Mouse (Mus musculus) macrophage (primary cell): Measurements from ENCODE around the gene Phldb3. TPM values are rescaled to one million over a fixed set of nuclear protein-coding genes. Genes with fewer than 3 reads are reported as not detected.

Experiments used
- H3K27ac ChIP-seq: fragments of 350-480 bp; formaldehyde crosslinking; 2 replicates; pipeline ENCODE4 v1.9.0; 2021
- H3K36me3 ChIP-seq: fragments of 350-480 bp; formaldehyde crosslinking; 2 replicates; pipeline ENCODE4 v1.9.0; 2021; ENCODE audit errors: inconsistent target
- H3K4me3 ChIP-seq: fragments of 350-480 bp; formaldehyde crosslinking; 2 replicates; pipeline ENCODE4 v1.9.0; 2021; ENCODE audit errors: inconsistent target
- H3K79me2 ChIP-seq: fragments of 350-480 bp; formaldehyde crosslinking; 2 replicates; pipeline ENCODE4 v1.9.0; 2021; ENCODE audit errors: inconsistent target
- WGBS: methylation state at CpG from one replicate; pipeline ENCODE4 v1.1.7; 2026; ENCODE audit warnings: inconsistent platforms; ENCODE audit not compliant: missing documents; 5-methylcytosine and 5-hydroxymethylcytosine counted together
- polyA plus RNA-seq: library from polyadenylated mRNA; stranded (reverse); fragments of 250-400 nt; gene quantifications from 3 replicates; pipeline ENCODE4 v1.2.4, GENCODE M21; 2018; ENCODE audit warnings: inconsistent platforms

Gene Phldb3
- polyA plus RNA-seq, 1 experiment from 2014 or later = 4.3 TPM

GRCm38 (mm10) chr7:24664959-24665358, 54.4 kb downstream of the Phldb3 start:
- H3K4me3 ChIP-seq = no peak overlapping the region
- no peak overlapping the region for H3K27ac ChIP-seq
- H3K36me3 ChIP-seq = no peaks in the 10 kb centered on the region
- WGBS = 83% methylated on average over 9 of the region's 9 CpGs
- H3K79me2 ChIP-seq = no peaks in the 10 kb centered on the region

GRCm38 (mm10) chr7:24671944-24672439, 61.4 kb downstream of the Phldb3 start:
- no peak overlapping the region for H3K27ac ChIP-seq
- no peak overlapping the region for H3K4me3 ChIP-seq
- no peaks in the 10 kb centered on the region for H3K79me2 ChIP-seq
- WGBS = 93% methylated on average over 23 of the region's 23 CpGs
- H3K36me3 ChIP-seq = no peaks in the 10 kb centered on the region

- H3K79me2 ChIP-seq = no peaks in the 10 kb centered on the region
- H3K36me3 ChIP-seq = no peaks in the 10 kb centered on the region
- H3K27ac ChIP-seq = no peak within 1 kb of the TSS
- 93% methylated on average over 9 of the region's 9 CpGs for WGBS
- H3K4me3 ChIP-seq = no peak within 1 kb of the TSS
These were observed 66.0 kb downstream of the Phldb3 start, which contains the start of gene Tex101 for GRCm38 (mm10) chr7:24676575-24676974. Gene Tex101, minus strand, starts transcription at chr7:24676675.

Other genes starting within 250 kb of the Phldb3 start
- gene Kcnn4, start 240.5 kb upstream of the Phldb3 start, polyA plus RNA-seq = 11.1 to 85.5 TPM (median 12.1 TPM) in 3 replicates
- gene Smg9, start 211.1 kb upstream of the Phldb3 start, polyA plus RNA-seq = 19.7 to 29.3 TPM (median 20.3 TPM) in 3 replicates
- not detected in 3 replicates for gene Irgc1, start 158.5 kb upstream of the Phldb3 start, polyA plus RNA-seq
- gene Plaur, start 148.3 kb upstream of the Phldb3 start, polyA plus RNA-seq = 37.1 to 79.3 TPM (median 71.4 TPM) in 3 replicates
- gene Cadm4, start 128.7 kb upstream of the Phldb3 start, polyA plus RNA-seq = not detected in 3 replicates
- 0.60 to 3.0 TPM (median 0.77 TPM) in 3 replicates for gene Zfp428, start 103.8 kb upstream of the Phldb3 start, polyA plus RNA-seq
- gene AC161166.1, start 98.3 kb upstream of the Phldb3 start, polyA plus RNA-seq = not detected in 3 replicates
- gene Irgq, start 80.1 kb upstream of the Phldb3 start, polyA plus RNA-seq = 6.1 to 11.9 TPM (median 11.5 TPM) in 3 replicates
- not detected in 3 replicates for gene Pinlyp, start 64.6 kb upstream of the Phldb3 start, polyA plus RNA-seq
- 26.7 to 70.1 TPM (median 46.9 TPM) in 3 replicates for gene Xrcc1, start 64.5 kb upstream of the Phldb3 start, polyA plus RNA-seq
- gene Ethe1, start 23.2 kb upstream of the Phldb3 start, polyA plus RNA-seq = 20.8 to 29.7 TPM (median 27.4 TPM) in 3 replicates
- gene Zfp575, start 23.1 kb upstream of the Phldb3 start, polyA plus RNA-seq = 0.10 TPM in 1 of 3 replicates, not detected in the others
- gene Lypd3, start 25.8 kb downstream of the Phldb3 start, polyA plus RNA-seq = not detected in 3 replicates
- not detected in 3 replicates for gene Tex101, start 65.9 kb downstream of the Phldb3 start, polyA plus RNA-seq
- gene BC049730, start 98.5 kb downstream of the Phldb3 start, polyA plus RNA-seq = not detected in 3 replicates
- gene Gm4763, start 116.1 kb downstream of the Phldb3 start, polyA plus RNA-seq = not detected in 3 replicates
- 0.22 to 0.49 TPM (median 0.33 TPM) in 3 replicates for gene Cd177, start 149.5 kb downstream of the Phldb3 start, polyA plus RNA-seq
- 0.85 TPM in 1 of 3 replicates, not detected in the others for gene Ceacam10, start 166.4 kb downstream of the Phldb3 start, polyA plus RNA-seq